ENCODE assay signal across 9 mouse cellular contexts in the genomic region with DNA sequence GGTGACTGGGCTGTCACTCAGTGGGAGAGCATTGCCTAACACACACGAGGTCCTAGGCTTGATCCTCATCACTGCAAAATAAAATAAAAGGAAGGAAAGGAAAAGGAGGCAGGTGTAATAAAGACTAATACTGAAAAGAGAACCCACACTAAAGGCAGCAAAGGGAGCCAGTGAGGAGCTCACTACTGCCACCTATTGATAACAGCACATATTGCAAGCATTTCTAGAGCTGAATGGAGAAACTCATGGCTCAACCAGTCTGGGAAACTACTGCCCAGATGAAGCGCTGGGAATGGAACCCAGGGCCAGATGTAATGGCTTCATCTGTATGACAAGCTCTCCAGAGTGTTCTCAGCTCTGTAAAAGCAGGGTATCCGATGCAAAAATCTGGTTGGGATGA. TPM values are rescaled to one million over a fixed set of nuclear protein-coding genes. Genes with fewer than 3 reads are reported as not detected.
DNase-seq lines count a peak whose midpoint lies in the region; ATAC-seq and TF ChIP-seq lines count a peak whose summit lies in the region.
"Had no signal": no experiment of that assay in that cellular context is flagged by ENCODE, and none has a peak within 500 bp of the region (broad histone marks: within the 10 kb centered on the region; RNA-seq: fewer than 3 reads in every experiment).

No protein-coding gene starts in this region.

- peak; percentile 80 for ATAC-seq in inflammation-experienced regulatory T-cells, adult 6 months

- DNase-seq in heart, adult 8-10 months (ENCODE audit: low spot score) = peak; percentile 37
- no peak for DNase-seq in heart, postnatal 36 days
- DNase-seq in testis, postnatal 14 days (ENCODE audit: low spot score) = no peak
- DNase-seq in cerebellum, postnatal 10 days = peak; percentile 48 to 69
- DNase-seq in splenic B cell, adult 2 months (ENCODE audit: low read depth, low spot score) = peak; percentile 71
- DNase-seq in urinary bladder, adult 18-20 months (ENCODE audit: low spot score in 2 of 2) = no peak

- TF ChIP-seq CTCF in testis, adult 2 months (IDR thresholded peaks at IDR 0.05; ENCODE audit: control insufficient read depth, insufficient read depth, insufficient replicate concordance, low read depth, low read length) = 0 out of 2 replicates have a peak, but pooled peaks have one; percentile 14

- no peak for TF ChIP-seq POLR2A in testis, adult 2 months (IDR thresholded peaks at IDR 0.05; ENCODE audit: control insufficient read depth, low read depth, low read length)

- no peak overlapping the region for H3K27ac ChIP-seq in testis, adult 2 months (ENCODE audit: control insufficient read depth, insufficient read depth, low read depth, low read length)
- H3K27ac ChIP-seq: embryonic facial prominence, embryonic 13.5 days had no signal

- no peaks in the 10 kb centered on the region for H3K4me1 ChIP-seq in testis, adult 2 months (ENCODE audit: control insufficient read depth, insufficient read depth, low read length)
- H3K4me1 ChIP-seq: embryonic facial prominence, embryonic 13.5 days had no signal

- no peaks in the 10 kb centered on the region for H3K36me3 ChIP-seq in testis, adult 2 months (ENCODE audit: control insufficient read depth, insufficient read depth, low read length)
- H3K36me3 ChIP-seq in splenic B cell, adult 2 months (ENCODE audit: control insufficient read depth, insufficient read depth, low read length, poor library complexity, severe bottlenecking) = no peaks in the 10 kb centered on the region
- H3K36me3 ChIP-seq: embryonic facial prominence, embryonic 13.5 days had no signal

- intact Hi-C loops in heart, postnatal 36 days (cut with DNase I) = loop anchor here (2.0 kb wide), 1 partner anchor 62 kb away; no protein-coding TSS in a partner anchor

- H3K4me3 ChIP-seq in testis, adult 2 months (ENCODE audit: control insufficient read depth, low read depth, low read length) = no peak overlapping the region
- H3K4me3 ChIP-seq: embryonic facial prominence, embryonic 13.5 days had no signal

- H3K27me3 ChIP-seq in testis, adult 2 months (ENCODE audit: control insufficient read depth, insufficient read depth, low read length) = no peaks in the 10 kb centered on the region
- no peaks in the 10 kb centered on the region for H3K27me3 ChIP-seq in splenic B cell, adult 2 months (ENCODE audit: control insufficient read depth, insufficient read depth, low read length, poor library complexity, severe bottlenecking)
- H3K27me3 ChIP-seq: embryonic facial prominence, embryonic 13.5 days had no signal

RNA-seq across cellular contexts. Expression of gene Mtr, which starts 15.0 kb away (rescaled TPM):
- 100 to 1,000 TPM in 2 of 4 experiments, 10 to 100 TPM in 2; 78.6 to 124 (median 104) TPM for total RNA-seq in heart, adult 8-10 months (2022)
- 100 to 1,000 TPM in 1 of 2 experiments, 10 to 100 TPM in 1; 59.9 to 102 TPM for total RNA-seq in heart, postnatal 36 days (2021)
- polyA plus RNA-seq in testis, adult 2 months (2012; rRNA removed) = 9.8 and 11.0 TPM in 2 replicates
- polyA plus RNA-seq in inflammation-experienced regulatory T-cells, adult 6 months (2017; shearing (Covaris generic)) = 10 to 100 TPM; 17.2 to 24.3 (median 20.9) TPM

Comparison
In these comparisons a context has a peak if more than half of its experiments do, and no peak if none do; other contexts are left out.
1. DNase-seq: peak in heart, adult 8-10 months (single experiment), cerebellum, postnatal 10 days (2 of 2) and splenic B cell, adult 2 months (single experiment); none in heart, postnatal 36 days (0 of 2), testis, postnatal 14 days (single experiment) and urinary bladder, adult 18-20 months (0 of 2).